Mouse (Mus musculus): ENCODE results near the gene AC192777.2. TPM values are rescaled to one million over a fixed set of nuclear protein-coding genes. Genes with fewer than 3 reads are reported as not detected.

AC192777.2 gene
- not detected for total RNA-seq (2023)

GRCm38 (mm10) chr17:40095150-40095549 lies at the start of gene AC192777.2:
TSS of gene AC192777.2 (plus strand) at chr17:40095450.

Other genes starting within 250 kb of the AC192777.2 start
- not detected for gene Esp38, start 144.9 kb upstream of the AC192777.2 start, total RNA-seq (2023)
- gene Pgk2, start 113.2 kb downstream of the AC192777.2 start, total RNA-seq (2023) = not detected
- not detected for gene Crisp3, start 146.8 kb downstream of the AC192777.2 start, total RNA-seq (2023)
- gene Crisp1, start 223.8 kb downstream of the AC192777.2 start, total RNA-seq (2023) = not detected

All from CD4-positive naive resting alpha-beta T cell, adult 76 days (primary cell).